Mouse (Mus musculus): ENCODE measurements at regions not wholly inside any gene's neighbourhood (a gene's known extent, or its start where the extent isn't known, plus 50 kb on each side); places are given as distances from the start of the nearest gene placed in this dataset.

DNA sequence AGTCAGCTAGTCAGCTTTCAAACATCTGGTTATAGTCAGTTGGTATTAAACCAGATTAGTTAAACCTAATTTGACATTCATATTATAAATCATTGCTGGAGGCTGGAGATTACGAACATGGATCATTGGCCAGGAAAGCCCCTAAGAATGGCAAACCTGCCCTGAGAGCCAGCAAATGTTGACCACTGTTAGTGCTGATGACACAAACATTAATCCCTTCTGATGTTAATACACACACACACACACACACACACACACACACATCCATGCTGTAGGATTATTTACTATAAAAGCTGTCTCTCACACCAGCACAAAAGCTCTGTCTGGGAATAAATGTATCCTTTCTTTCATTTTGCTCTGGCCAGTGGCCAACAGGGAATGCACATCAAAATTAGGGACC, 329.4 kb upstream of the Atp2b1 start:
- H3K4me1 ChIP-seq (replicated peaks; ENCODE audit: control insufficient read depth, insufficient read depth, low read length): no peaks in the 10 kb centered on the region
- no peak overlapping the region for H3K4me3 ChIP-seq (ENCODE audit: control insufficient read depth, insufficient read depth, low read length)
- 100% methylated on average over 1 of the region's 1 CpGs for WGBS
- TF ChIP-seq CTCF (IDR thresholded peaks at IDR 0.05; ENCODE audit: borderline replicate concordance, control insufficient read depth, extremely low read depth, insufficient read depth, low read length, poor library complexity) (no peak), POLR2A (IDR thresholded peaks at IDR 0.05; ENCODE audit: control insufficient read depth, extremely low read depth, insufficient read depth, low read length, poor library complexity) (no peak)
- H3K27ac ChIP-seq (ENCODE audit: control insufficient read depth, insufficient read depth, low read length): no peak overlapping the region
- no peak for DNase-seq
- H3K36me3 ChIP-seq (ENCODE audit: control insufficient read depth, insufficient read depth, low read length): no peaks in the 10 kb centered on the region
- H3K27me3 ChIP-seq (ENCODE audit: control insufficient read depth, insufficient read depth, low read length): no peaks in the 10 kb centered on the region

DNA sequence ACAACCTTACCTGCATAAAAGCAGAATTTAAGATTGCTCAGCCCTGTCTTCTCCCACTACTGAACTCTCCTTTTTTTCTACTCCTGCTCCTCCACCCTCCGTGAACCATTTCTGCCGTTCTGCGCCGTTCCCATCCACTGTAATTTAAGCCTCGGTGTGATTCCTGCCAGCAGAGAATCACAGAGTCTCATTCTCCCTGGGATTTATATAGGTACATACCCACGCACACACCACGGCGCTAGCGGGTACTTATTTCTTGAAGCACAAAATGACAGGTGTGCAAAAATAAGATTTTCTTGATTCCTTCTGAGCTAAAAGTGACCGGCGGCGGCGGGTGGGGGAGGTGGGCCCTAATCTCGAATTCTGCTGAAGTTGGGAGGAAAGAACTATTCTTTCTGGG, 324.5 kb upstream of the Atp2b1 start:
- WGBS: 92% methylated on average over 14 of the region's 14 CpGs
- Histone ChIP-seq H3K36me3 (ENCODE audit: control insufficient read depth, insufficient read depth, low read length) (no peaks in the 10 kb centered on the region), H3K4me3 (ENCODE audit: control insufficient read depth, insufficient read depth, low read length) (no peak overlapping the region), H3K27me3 (ENCODE audit: control insufficient read depth, insufficient read depth, low read length) (no peaks in the 10 kb centered on the region), H3K4me1 (replicated peaks; ENCODE audit: control insufficient read depth, insufficient read depth, low read length) (no peaks in the 10 kb centered on the region), H3K27ac (ENCODE audit: control insufficient read depth, insufficient read depth, low read length) (no peak overlapping the region)
- TF ChIP-seq CTCF (IDR thresholded peaks at IDR 0.05; ENCODE audit: borderline replicate concordance, control insufficient read depth, extremely low read depth, insufficient read depth, low read length, poor library complexity) (no peak), POLR2A (IDR thresholded peaks at IDR 0.05; ENCODE audit: control insufficient read depth, extremely low read depth, insufficient read depth, low read length, poor library complexity) (no peak)
- DNase-seq: no peak

DNA sequence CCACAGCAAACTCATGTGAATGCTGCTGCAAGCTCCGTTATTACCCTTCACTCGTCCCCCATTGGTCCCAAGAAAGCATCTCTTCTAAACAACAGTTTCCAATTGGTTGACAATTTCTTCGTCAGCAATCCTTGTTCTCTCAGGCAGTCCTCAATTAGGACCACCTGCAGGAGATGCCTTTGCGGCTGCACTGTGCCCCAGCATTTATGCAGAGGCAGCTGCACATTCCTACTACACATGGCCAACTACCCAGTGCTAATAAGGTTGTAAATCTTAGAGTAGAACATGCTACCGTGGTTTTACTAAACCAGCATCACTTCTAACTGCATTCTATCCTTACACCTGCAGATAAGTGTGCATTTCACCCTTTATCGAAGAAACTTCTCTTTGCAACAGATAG, 322.1 kb upstream of the Atp2b1 start:
- Histone ChIP-seq H3K4me3 (ENCODE audit: control insufficient read depth, insufficient read depth, low read length) (no peak overlapping the region), H3K4me1 (replicated peaks; ENCODE audit: control insufficient read depth, insufficient read depth, low read length) (no peaks in the 10 kb centered on the region), H3K27ac (ENCODE audit: control insufficient read depth, insufficient read depth, low read length) (no peak overlapping the region), H3K27me3 (ENCODE audit: control insufficient read depth, insufficient read depth, low read length) (no peaks in the 10 kb centered on the region), H3K36me3 (ENCODE audit: control insufficient read depth, insufficient read depth, low read length) (no peaks in the 10 kb centered on the region)
- TF ChIP-seq CTCF (IDR thresholded peaks at IDR 0.05; ENCODE audit: borderline replicate concordance, control insufficient read depth, extremely low read depth, insufficient read depth, low read length, poor library complexity): no peak
- no peak for TF ChIP-seq POLR2A (IDR thresholded peaks at IDR 0.05; ENCODE audit: control insufficient read depth, extremely low read depth, insufficient read depth, low read length, poor library complexity)
- no peak for DNase-seq
- 86% methylated on average over 6 of the region's 6 CpGs for WGBS

DNA sequence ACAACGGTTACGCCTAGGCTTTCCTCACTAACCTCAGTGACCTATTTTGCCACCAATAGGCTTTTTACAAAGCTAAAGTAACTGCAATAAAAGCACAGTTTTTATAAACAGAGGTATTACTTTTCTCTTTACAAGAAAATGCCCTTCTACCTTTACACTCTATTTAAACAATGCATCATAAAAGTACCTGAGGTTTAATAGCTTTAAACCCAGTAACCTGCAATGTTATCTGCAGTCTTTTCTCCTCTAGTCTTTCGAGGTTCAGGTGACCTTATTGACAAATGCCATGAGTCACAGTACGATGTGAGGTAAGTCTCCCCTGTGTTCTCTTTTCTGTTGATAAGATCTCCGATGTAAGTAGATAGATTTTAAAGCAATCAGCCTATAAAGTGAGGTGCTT, 320.3 kb upstream of the Atp2b1 start:
- 92% methylated on average over 5 of the region's 5 CpGs for WGBS

DNA sequence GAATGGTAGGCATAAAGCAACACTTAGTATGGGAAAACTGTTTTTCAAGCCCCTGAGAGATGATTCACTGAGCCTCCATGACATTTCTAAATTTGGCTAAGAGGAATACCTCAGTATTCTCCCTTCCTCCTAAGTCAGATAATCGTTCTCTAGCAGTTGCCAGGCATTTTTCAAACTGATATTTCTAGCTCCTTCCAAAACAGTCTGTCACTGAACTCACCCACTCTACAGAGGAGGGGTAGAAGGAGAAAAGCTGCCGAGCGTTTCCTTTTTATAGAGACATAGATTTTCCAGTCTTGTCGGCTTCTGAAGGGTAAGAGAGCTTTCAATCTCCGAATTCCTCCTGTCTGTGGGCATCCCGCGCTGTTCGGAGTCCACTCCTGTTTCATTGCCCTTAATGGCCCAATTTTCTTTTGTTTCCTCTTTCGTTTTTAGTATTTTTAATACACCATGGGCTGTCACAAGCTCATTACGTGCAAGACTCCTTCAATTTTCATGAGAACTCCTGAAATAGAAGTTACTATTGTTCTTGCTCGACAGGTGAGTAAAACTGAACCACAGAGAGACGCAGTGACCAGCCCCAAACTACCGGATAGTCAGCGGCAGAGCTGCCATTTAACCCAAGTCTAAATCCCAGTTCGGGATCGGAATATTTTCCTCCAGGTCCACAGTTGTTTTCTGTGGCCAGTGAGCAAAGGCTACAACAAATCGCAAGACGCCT, 305.8 kb upstream of the Atp2b1 start:
- no peaks in the 10 kb centered on the region for H3K36me3 ChIP-seq (ENCODE audit: control insufficient read depth, insufficient read depth, low read length)
- WGBS: 93% methylated on average over 18 of the region's 18 CpGs
- H3K4me3 ChIP-seq (ENCODE audit: control insufficient read depth, insufficient read depth, low read length): no peak overlapping the region
- TF ChIP-seq POLR2A (IDR thresholded peaks at IDR 0.05; ENCODE audit: control insufficient read depth, extremely low read depth, insufficient read depth, low read length, poor library complexity) (no peak), CTCF (IDR thresholded peaks at IDR 0.05; ENCODE audit: borderline replicate concordance, control insufficient read depth, extremely low read depth, insufficient read depth, low read length, poor library complexity) (no peak)
- no peaks in the 10 kb centered on the region for H3K4me1 ChIP-seq (replicated peaks; ENCODE audit: control insufficient read depth, insufficient read depth, low read length)
- no peak for DNase-seq
- no peaks in the 10 kb centered on the region for H3K27me3 ChIP-seq (ENCODE audit: control insufficient read depth, insufficient read depth, low read length)
- no peak overlapping the region for H3K27ac ChIP-seq (ENCODE audit: control insufficient read depth, insufficient read depth, low read length)

More for the DNA sequence above, 320.3 kb upstream of the Atp2b1 start:
- H3K36me3 ChIP-seq (ENCODE audit: control insufficient read depth, insufficient read depth, low read length): no peaks in the 10 kb centered on the region
- no peak overlapping the region for H3K27ac ChIP-seq (ENCODE audit: control insufficient read depth, insufficient read depth, low read length)
- TF ChIP-seq CTCF (IDR thresholded peaks at IDR 0.05; ENCODE audit: borderline replicate concordance, control insufficient read depth, extremely low read depth, insufficient read depth, low read length, poor library complexity) (no peak), POLR2A (IDR thresholded peaks at IDR 0.05; ENCODE audit: control insufficient read depth, extremely low read depth, insufficient read depth, low read length, poor library complexity) (no peak)
- no peak for DNase-seq
- no peaks in the 10 kb centered on the region for H3K27me3 ChIP-seq (ENCODE audit: control insufficient read depth, insufficient read depth, low read length)
- H3K4me1 ChIP-seq (replicated peaks; ENCODE audit: control insufficient read depth, insufficient read depth, low read length): no peaks in the 10 kb centered on the region
- no peak overlapping the region for H3K4me3 ChIP-seq (ENCODE audit: control insufficient read depth, insufficient read depth, low read length)

DNA sequence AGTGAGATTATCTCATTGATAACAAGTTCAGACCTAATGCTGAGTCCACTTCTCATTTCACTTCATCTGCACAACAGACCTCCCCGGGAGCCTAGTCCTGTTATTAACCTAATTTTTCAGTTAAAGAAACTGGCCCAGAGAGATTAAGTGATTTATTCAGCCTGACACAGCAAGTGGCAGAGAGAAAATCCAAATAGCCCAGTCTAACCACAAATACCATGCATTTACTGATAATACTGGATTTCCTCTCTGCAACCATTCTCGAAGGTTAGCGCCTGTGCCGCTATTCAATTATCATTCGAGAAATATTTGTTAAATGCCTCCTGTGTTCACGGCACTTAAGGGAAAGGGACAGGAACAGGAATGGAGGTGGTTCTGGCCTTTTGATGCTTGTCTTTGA, 303.5 kb upstream of the Atp2b1 start:
- 55% methylated on average over 6 of the region's 6 CpGs for WGBS
- Histone ChIP-seq H3K4me1 (replicated peaks; ENCODE audit: control insufficient read depth, insufficient read depth, low read length) (no peaks in the 10 kb centered on the region), H3K4me3 (ENCODE audit: control insufficient read depth, insufficient read depth, low read length) (no peak overlapping the region), H3K27me3 (ENCODE audit: control insufficient read depth, insufficient read depth, low read length) (no peaks in the 10 kb centered on the region), H3K36me3 (ENCODE audit: control insufficient read depth, insufficient read depth, low read length) (no peaks in the 10 kb centered on the region), H3K27ac (ENCODE audit: control insufficient read depth, insufficient read depth, low read length) (no peak overlapping the region)
- no peak for DNase-seq
- TF ChIP-seq CTCF (IDR thresholded peaks at IDR 0.05; ENCODE audit: borderline replicate concordance, control insufficient read depth, extremely low read depth, insufficient read depth, low read length, poor library complexity) (no peak), POLR2A (IDR thresholded peaks at IDR 0.05; ENCODE audit: control insufficient read depth, extremely low read depth, insufficient read depth, low read length, poor library complexity) (no peak)
